Mouse (Mus musculus): ENCODE measurements around the gene Pex26.

The Pex26 gene

DNA sequence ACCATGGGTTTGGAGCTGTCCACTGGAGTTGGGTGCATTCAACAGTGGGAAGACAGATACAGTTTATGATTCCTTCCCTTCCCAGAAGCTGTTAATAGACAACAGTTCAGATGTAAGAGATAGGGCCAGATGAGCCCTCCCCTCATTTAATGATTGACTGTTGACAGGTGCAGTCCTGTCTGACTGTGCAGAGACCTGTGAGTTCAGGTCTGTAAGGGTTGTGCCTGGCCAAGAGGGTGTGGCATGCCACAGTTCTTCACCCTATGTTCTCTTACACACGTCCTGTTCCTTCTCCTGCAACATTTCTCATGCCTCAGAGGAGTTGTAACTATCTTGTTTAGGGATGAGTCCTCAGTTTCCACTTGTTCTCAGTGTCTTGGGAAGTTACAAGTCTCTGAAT lies 49.2 kb downstream of the Pex26 start:
- in situ Hi-C loops (cut with MboI, MseI) = loop anchor here (25.0 kb wide), 1 partner anchor 1580 kb away; the partner anchor contains the start of genes Foxj2 and Slc2a3

DNA sequence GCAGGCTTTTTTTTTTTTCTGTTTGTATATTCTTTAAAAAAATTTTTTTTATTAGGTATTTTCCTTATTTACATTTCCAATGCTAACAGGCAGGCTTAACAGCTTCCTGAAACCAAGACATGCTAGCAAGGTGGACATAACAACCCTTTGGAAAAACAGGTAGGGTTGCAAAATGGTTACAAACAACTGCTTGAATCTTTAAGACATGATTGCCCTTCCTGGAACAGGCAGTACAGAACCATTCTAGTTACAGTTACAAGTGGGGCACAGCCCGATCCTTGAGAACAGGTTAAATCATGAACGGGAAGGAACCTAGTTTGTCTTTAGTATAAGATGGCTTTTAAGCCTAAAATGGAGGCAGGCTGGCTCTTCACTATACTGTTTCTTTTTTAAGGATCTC lies 52.9 kb downstream of the Pex26 start:
- in situ Hi-C loops (cut with MboI, MseI) = loop anchor here (25.0 kb wide), 1 partner anchor 1576 kb away; the partner anchor contains the start of genes Foxj2 and Slc2a3

DNA sequence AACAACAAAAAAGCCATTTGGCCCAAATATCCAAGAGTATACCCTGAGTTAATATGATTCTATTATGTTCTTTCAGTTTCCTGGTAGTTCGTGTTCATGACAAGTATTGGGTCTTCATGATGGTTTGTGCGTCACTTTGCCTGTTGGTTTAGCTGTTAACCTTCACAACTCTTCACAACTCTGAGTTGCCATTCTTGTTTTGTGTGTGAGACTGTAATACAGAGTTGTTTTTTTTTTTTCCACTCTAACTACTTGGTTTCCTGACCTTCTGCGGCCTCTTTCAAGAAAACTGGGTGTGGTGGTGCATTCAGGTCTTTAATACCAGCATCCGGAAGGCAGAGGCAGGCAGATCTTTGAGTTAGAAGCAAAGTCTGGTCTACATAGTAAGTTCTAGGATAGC lies 54.7 kb downstream of the Pex26 start:
- in situ Hi-C loops (cut with MboI, MseI) = loop anchor here (25.0 kb wide), 1 partner anchor 1574 kb away; the partner anchor contains the start of genes Foxj2 and Slc2a3

DNA sequence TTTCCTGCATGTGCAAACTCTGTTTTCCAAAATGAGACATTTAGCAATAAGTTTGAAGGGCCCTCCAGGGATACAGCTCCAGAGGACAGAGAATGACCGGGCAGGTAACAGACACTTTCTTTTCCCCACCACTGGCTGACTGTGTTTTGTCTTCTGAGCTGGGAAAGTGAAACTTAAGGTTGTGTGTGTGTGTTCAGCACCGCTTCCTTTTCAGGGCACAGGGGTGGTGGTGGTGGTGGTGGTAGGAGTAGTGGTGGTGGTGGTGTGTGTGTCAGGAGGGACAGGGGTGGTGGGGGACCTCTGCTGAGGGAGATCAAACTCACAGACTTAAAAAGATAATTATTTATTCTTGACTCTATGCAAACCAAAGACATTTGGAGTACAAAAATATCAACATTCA lies 58.3 kb downstream of the Pex26 start:
- in situ Hi-C loops (cut with MboI, MseI) = loop anchor here (5.0 to 25.0 kb wide), 2 partner anchors 49 to 1571 kb away; partner anchors contain the start of genes Foxj2 and Slc2a3

DNA sequence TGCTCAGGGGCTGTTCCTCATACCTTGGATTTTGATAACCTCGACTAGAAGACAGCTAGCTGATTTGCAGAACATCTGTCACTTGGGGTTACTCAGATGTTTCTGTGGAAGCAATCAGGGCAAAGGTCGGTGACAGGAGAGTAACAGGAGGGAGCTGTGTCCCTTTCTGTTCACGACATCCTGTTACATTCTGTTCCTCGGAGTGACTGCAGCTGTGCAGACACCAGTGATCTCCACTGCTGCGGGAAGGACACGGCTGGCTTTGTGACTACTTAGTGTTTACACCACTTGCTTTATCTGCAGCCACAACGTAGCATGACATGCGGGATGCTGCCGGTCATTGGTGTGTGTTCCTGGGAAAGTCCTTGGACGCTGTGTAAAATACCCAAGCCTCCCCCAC lies 59.7 kb downstream of the Pex26 start:
- in situ Hi-C loops (cut with MboI, MseI) = loop anchor here (5.0 to 25.0 kb wide), 2 partner anchors 51 to 1569 kb away; partner anchors contain the start of genes Foxj2 and Slc2a3

DNA sequence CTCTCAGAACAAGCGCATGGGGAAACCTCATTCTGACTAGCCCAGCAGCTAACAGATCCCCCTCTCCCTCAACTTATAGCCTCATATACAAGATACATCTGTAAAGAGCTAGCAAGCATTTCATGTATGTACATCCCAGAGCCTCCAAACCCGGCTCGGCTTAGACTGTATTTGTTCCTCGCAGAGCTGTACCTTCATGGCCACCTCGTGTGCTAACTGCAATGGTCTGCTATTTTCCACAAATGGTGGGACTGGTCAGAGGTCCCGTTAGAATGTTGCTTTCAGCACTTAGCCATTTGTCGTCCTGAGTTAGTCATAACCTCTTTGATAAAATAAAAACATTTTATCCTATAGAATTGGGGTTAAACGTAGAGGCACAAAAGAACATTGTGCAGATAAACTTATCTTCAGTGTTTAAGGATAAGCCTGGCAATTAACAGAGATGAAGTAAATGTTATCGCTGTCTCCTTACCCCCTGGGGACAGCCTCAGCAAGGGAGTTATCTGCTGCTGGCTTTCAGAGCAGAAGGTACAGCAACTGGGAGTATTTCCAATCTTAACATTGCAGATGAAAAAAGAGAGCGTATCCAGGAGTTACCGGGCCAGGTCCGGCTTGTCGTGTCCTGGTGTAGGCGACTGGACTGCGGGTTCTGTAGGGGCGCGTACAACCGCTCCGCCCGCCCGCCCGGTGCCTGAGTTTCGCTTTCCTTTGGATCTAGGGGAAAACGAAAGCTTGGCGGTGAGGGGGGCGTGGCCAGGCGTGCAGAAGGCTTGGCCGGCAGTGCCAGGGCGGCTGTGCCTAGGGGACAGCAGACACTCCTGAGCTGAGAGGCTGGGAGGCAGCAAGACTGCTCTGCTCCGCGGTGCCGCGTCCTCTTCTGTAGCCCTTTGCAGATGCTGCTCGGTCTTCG lies 61.9 kb downstream of the Pex26 start, which contains the start of gene Usp18:
TSS of gene Usp18 (plus strand) at position 780 of the 910 bp plus-strand sequence.
- in situ Hi-C loops (cut with MboI, MseI) = loop anchor here (25.0 kb wide), 1 partner anchor 1567 kb away; the partner anchor contains the start of genes Foxj2 and Slc2a3

DNA sequence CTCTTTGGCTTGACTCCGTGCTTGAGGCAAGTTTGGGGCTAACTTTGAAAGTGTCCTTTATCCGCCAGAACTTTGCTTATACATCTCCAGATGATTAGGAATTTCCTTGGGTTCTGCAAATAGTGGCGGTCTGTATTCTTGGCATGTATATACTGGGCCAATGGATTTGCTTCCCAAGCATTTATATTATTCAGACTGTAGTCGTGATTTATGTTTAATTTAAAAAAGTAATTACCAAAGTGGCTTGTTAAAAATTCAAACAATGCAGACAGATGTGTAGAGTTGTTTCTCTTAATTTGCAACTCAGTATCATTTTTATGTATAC lies 62.5 kb downstream of the Pex26 start:
- in situ Hi-C loops (cut with MboI, MseI) = loop anchor here (25.0 kb wide), 1 partner anchor 1566 kb away; the partner anchor contains the start of genes Foxj2 and Slc2a3
